Mouse (Mus musculus) liver, embryonic 16.5 days (tissue): Measurements from ENCODE around the gene Fryl. TPM values are rescaled to one million over a fixed set of nuclear protein-coding genes. Genes with fewer than 3 reads are reported as not detected.

Source experiments
- ATAC-seq: fragments of 200-750 bp; cut with Nextera tagmentation; 2 replicates; pipeline ENCODE4 v1.8.0; 2017; ENCODE audit warnings: low read depth, mild to moderate bottlenecking, moderate number of reproducible peaks, moderate library complexity
- H3K27ac ChIP-seq: fragments of 300-500 bp; sonication (generic); 2 replicates; pipeline ENCODE4 v1.5.1; 2014; ENCODE audit warnings: mild to moderate bottlenecking, low read length
- H3K27me3 ChIP-seq: fragments of 300-500 bp; sonication (generic); 2 replicates; pipeline ENCODE4 v1.6.1; 2014; ENCODE audit warnings: low read depth, low read length, mixed read lengths; ENCODE audit not compliant: control insufficient read depth, insufficient read depth
- H3K36me3 ChIP-seq: fragments of 300-500 bp; sonication (generic); 2 replicates; pipeline ENCODE4 v1.6.1; 2014; ENCODE audit warnings: mild to moderate bottlenecking; ENCODE audit not compliant: control insufficient read depth, insufficient read depth
- H3K4me1 ChIP-seq: fragments of 300-500 bp; sonication (generic); 2 replicates; pipeline ENCODE4 v1.6.1; 2014; ENCODE audit warnings: low read depth, low read length, mixed read lengths; ENCODE audit not compliant: control insufficient read depth
- H3K4me2 ChIP-seq: fragments of 300-500 bp; sonication (generic); 2 replicates; pipeline ENCODE4 v1.6.1; 2014; ENCODE audit warnings: low read depth, low read length, mixed read lengths
- H3K4me3 ChIP-seq: fragments of 300-500 bp; sonication (generic); 2 replicates; pipeline ENCODE4 v1.5.1; 2014; ENCODE audit warnings: low read depth, mild to moderate bottlenecking, low read length
- H3K9ac ChIP-seq: fragments of 300-500 bp; sonication (generic); 2 replicates; pipeline ENCODE4 v1.6.1; 2014; ENCODE audit warnings: low read depth, low read length
- H3K9me3 ChIP-seq: fragments of 300-500 bp; sonication (generic); replicated peaks from 2 replicates; pipeline ENCODE4 v1.6.1; 2016; ENCODE audit warnings: low read length; ENCODE audit not compliant: control insufficient read depth
- WGBS: fragments of 180-500 bp; shearing (Covaris S2); extraction: QIAGEN DNeasy Blood & Tissue Kit; methylation state at CpG from one replicate; pipeline ENCODE4 v1.1.7; 2014; ENCODE audit not compliant: insufficient replicate concordance; 5-methylcytosine and 5-hydroxymethylcytosine counted together
- polyA plus RNA-seq: library from polyadenylated mRNA; unstranded; fragments of >200 nt; fragmentation: Nextera tagmentation; extraction: Ambion mirVana; gene quantifications from 2 replicates; pipeline ENCODE4 v1.2.1, GENCODE M21; 2015

Fryl gene
- polyA plus RNA-seq, 1 experiment from 2014 or later = 44.1 TPM

DNA sequence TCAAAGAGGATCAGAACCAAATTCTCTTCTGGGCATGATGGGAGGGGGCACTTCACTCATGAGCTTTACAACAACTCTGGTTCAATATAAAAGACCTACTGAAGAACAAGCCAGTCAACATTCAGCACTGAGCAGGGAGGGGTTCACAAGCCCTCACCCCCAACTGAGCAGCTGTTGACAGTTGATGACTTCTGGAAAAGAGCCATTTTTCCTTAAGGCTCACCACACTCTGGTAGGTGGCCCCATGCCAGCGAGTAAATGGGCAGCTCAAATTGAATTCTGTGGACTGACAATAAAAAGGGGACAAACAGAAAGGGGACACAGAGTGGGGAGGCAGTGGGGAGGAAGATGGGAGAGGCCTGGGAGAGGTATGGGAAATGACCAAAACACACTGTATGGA, 85.2 kb downstream of the Fryl start:
- Histone ChIP-seq H3K36me3 (no peaks in the 10 kb centered on the region), H3K4me1 (peaks cover 9% of the 10 kb centered on the region), H3K27me3 (no peaks in the 10 kb centered on the region), H3K4me3 (no peak overlapping the region), H3K4me2 (no peak overlapping the region), H3K9ac (no peak overlapping the region), H3K9me3 (no peaks in the 10 kb centered on the region), H3K27ac (no peak overlapping the region)
- no peak for ATAC-seq
- 55% methylated on average over 1 of the region's 1 CpGs for WGBS

DNA sequence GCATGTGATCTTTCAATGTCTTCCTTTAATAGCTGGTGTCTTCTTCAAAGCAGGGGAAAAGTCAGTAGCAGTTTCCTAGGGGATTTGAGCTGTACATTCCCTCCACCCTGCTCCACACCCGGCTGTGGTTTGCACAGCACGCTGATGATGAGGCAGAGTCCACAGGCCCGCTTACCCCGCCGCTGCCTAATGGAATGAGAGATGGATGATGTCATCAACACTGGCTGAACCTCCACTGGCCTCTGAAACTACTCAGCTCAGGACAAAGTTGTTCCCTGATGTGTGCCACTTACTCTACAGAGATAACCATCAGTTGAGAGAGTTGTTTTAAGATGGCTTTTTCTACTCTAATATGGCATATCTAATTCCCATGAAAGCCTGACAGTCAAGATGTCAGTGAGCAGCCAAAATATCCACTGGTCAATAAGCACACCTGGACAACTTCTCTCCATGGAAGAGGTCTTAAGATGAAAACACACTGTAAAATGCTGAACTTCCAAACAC, 87.6 kb downstream of the Fryl start:
- no peak overlapping the region for H3K4me3 ChIP-seq
- no peak overlapping the region for H3K4me2 ChIP-seq
- no peaks in the 10 kb centered on the region for H3K27me3 ChIP-seq
- no peak overlapping the region for H3K27ac ChIP-seq
- H3K9ac ChIP-seq = no peak overlapping the region
- peaks cover 9% of the 10 kb centered on the region for H3K4me1 ChIP-seq
- H3K36me3 ChIP-seq = no peaks in the 10 kb centered on the region
- peak; percentile 82 for ATAC-seq
- H3K9me3 ChIP-seq = no peaks in the 10 kb centered on the region
- WGBS = 59% methylated on average over 5 of the region's 5 CpGs

DNA sequence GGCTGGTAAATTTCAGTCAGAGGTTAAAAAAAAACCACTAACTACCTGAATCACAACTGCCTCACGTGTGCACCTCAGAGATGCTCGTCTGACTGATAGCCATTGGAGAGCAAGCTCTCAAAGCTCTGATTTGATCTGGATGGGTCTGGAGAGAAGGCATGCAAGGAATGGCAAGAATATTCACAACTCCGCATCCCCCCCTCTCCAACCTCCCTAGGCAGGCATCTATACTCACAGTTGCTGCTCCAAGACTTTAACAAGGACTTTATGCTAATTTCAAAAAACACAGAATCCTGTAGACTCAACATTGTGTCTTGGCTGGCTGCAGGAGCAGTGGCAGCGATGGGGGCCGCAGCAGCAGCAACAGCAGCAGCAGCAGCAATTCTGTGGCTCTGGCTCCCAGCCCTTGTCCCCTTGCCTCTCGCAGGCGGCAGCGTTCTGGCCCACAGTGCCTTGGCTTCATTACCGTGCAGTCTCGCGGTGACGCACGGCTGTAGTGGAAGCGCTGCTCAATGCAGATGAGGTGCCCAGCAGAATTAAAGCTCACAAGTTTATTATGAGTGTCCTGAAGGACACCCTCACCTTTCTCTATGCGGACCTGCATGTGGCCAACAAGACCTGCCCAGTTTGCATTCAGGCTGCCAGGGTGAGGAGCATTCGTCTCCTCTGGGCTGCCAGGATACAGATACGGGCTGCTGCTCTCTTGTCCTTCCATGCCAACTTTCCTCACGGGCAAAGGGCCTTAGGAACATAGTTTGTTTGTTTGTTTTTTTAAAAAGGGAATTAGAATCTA, 88.2 kb downstream of the Fryl start:
- Histone ChIP-seq H3K36me3 (no peaks in the 10 kb centered on the region), H3K27ac (no peak overlapping the region), H3K9me3 (no peaks in the 10 kb centered on the region), H3K4me3 (no peak overlapping the region), H3K9ac (no peak overlapping the region), H3K27me3 (no peaks in the 10 kb centered on the region), H3K4me2 (no peak overlapping the region), H3K4me1 (peaks cover 9% of the 10 kb centered on the region)
- WGBS = 82% methylated on average over 18 of the region's 18 CpGs
- no peak for ATAC-seq

DNA sequence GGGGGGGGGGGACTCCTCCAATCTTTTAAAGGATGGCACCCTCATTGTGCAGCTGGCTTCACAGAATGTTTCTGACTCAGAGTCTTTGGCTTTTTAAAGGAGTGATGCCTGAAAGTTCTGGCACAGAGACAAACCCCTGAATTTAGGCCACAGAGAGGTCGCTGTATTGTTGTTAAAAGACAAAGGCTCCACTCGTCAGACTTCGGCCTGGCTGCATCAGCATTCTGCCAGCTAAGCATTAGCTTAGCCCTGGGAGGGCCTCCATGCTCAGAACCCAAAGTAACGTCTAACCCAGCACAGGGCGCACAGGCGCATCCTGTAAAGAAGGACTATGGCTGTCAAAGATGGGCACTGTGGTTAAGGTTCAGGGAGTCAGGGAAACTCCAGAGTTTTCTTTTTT, 92.4 kb downstream of the Fryl start:
- Histone ChIP-seq H3K4me3 (no peak overlapping the region), H3K9me3 (no peaks in the 10 kb centered on the region), H3K4me2 (no peak overlapping the region), H3K36me3 (no peaks in the 10 kb centered on the region), H3K4me1 (peaks cover 2% of the 10 kb centered on the region; the same call in 1 of the 2 replicates), H3K27me3 (no peaks in the 10 kb centered on the region), H3K27ac (no peak overlapping the region), H3K9ac (no peak overlapping the region)
- ATAC-seq = no peak
- WGBS = 82% methylated on average over 6 of the region's 6 CpGs

DNA sequence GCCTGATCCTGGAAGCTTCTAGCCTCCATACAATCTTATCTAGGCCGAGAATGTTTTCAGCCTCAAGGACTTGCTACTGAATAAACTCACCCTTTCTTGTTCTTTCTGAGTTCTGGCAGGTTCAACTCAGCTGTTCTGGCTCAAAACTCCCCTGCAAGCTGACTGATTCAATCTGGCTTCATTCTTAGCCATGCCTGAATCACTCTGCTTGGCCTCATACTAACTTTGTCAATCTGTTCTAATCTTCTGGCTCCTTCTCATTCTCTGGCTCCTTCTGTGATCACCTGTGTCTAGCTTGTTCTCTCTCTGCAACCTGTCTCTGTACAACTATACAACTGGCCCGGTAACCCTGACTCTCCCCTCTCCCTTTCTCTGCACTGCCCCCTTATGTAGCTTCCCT, 93.9 kb downstream of the Fryl start:
- no peak for ATAC-seq
- Histone ChIP-seq H3K9ac (no peak overlapping the region), H3K4me3 (no peak overlapping the region), H3K4me2 (no peak overlapping the region), H3K36me3 (no peaks in the 10 kb centered on the region), H3K27ac (no peak overlapping the region), H3K27me3 (no peaks in the 10 kb centered on the region), H3K9me3 (no peaks in the 10 kb centered on the region), H3K4me1 (no peaks in the 10 kb centered on the region; the same call in 1 of the 2 replicates)
- 76% methylated on average over 2 of the region's 2 CpGs for WGBS

DNA sequence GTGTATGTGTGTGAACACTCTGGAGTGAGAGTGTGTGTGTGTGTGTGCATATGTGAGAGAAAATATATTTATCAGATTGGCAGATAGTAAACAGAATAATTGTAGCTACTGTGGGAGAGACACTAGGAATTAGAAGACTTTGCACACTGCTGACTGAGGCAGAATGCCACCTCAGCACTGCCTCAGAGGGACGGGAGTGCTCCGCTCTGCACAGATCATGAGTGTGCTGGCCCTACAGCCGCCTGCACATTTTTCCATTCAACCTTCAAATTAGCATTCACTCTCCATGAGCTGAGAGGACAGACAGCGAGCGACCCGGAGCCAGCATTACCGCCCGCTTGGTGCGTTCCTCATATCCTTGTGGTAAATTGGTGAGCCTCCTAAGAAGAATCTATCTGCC, 96.0 kb downstream of the Fryl start:
- Histone ChIP-seq H3K27me3 (no peaks in the 10 kb centered on the region), H3K36me3 (no peaks in the 10 kb centered on the region), H3K4me2 (no peak overlapping the region), H3K9ac (no peak overlapping the region), H3K27ac (no peak overlapping the region), H3K9me3 (no peaks in the 10 kb centered on the region), H3K4me3 (no peak overlapping the region), H3K4me1 (peaks cover 11% of the 10 kb centered on the region)
- ATAC-seq = no peak
- WGBS = 94% methylated on average over 9 of the region's 9 CpGs

DNA sequence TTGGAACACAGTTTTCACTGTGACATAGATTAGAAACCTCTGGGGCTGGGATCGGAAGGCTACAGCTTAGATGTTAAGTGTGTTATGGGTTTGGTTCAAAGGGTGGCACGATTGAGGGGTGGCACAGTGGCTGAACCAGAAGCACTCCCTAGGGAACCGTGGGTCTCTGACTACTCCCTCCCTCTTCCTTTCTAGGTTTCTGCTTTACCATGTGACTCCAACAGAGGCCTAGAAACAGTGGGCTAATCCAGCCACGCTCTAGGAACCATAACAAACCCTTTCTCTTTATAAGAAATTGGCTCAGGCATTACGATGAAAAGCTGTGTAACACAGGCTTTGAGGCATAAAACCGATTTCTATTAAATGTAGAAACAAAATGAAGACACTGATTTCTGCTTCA, 98.9 kb downstream of the Fryl start:
- H3K9ac ChIP-seq = no peak overlapping the region
- no peak overlapping the region for H3K4me3 ChIP-seq
- WGBS = 79% methylated on average over 6 of the region's 6 CpGs
- no peak overlapping the region for H3K4me2 ChIP-seq
- no peak for ATAC-seq
- no peaks in the 10 kb centered on the region for H3K9me3 ChIP-seq
- H3K4me1 ChIP-seq = peaks cover 11% of the 10 kb centered on the region
- H3K27ac ChIP-seq = no peak overlapping the region
- no peaks in the 10 kb centered on the region for H3K36me3 ChIP-seq
- no peaks in the 10 kb centered on the region for H3K27me3 ChIP-seq

DNA sequence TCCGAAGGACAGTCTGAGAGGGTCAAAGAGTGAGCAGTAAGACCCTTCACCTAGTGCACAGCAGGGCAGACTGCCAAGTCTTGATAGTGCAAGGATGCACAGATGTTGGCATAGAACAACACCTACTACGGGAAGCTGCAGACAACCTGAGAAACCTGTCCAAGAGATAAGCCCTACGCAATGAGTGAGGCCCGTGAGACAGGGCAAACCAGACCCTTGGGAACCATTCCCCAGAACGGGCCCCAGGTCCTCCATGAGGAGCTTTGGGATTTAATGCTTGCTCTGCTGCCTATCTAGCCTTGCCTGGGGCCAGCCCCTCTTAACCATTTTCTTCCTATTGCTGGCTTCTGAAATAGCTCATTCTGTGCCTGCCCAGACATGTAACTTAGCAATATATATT, 99.4 kb downstream of the Fryl start:
- Histone ChIP-seq H3K4me2 (no peak overlapping the region), H3K9ac (no peak overlapping the region), H3K36me3 (no peaks in the 10 kb centered on the region), H3K4me1 (peaks cover 11% of the 10 kb centered on the region), H3K4me3 (no peak overlapping the region), H3K27ac (no peak overlapping the region), H3K27me3 (no peaks in the 10 kb centered on the region), H3K9me3 (no peaks in the 10 kb centered on the region)
- ATAC-seq = no peak
- WGBS = 70% methylated on average over 5 of the region's 5 CpGs

DNA sequence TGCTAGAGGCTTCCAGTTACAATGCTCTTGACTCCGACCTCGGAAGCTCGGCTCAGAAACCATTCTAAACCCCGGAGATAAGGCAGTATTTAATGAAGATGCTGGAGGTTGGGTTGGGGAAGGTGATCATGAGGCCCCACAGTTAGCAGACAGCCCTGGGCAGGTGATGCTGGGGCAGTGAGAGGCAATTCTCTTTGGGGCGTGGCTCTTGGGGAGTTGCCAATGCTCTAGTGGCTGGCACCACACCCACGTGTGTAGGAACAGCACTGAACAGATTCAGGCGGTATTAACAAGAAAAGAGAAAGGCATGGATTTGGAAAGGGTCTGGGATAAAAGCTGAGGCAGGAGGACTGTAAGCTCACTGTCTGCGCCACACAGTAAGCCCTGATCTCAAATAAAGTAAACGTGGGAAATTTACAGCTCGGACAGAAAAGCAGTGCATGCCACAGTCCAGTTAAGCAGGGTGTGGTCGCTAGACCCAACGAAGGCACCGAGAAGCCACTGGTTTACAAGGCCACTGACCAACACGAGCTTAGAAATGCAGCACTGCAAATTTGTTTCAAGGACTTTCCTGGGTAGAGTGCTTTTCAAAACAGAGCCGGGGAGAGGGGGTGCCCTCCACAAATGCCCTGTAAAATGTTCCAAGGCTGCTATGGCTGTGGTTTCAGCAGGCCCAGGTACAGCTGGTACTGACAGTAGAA, 100.0 kb downstream of the Fryl start:
- Histone ChIP-seq H3K4me1 (peaks cover 11% of the 10 kb centered on the region), H3K9ac (no peak overlapping the region), H3K4me2 (no peak overlapping the region), H3K4me3 (no peak overlapping the region), H3K27ac (no peak overlapping the region), H3K36me3 (no peaks in the 10 kb centered on the region), H3K9me3 (no peaks in the 10 kb centered on the region), H3K27me3 (no peaks in the 10 kb centered on the region)
- ATAC-seq = no peak
- 74% methylated on average over 15 of the region's 15 CpGs for WGBS
